Mouse (Mus musculus) megakaryocyte, embryonic 14.5 days (primary cell): ENCODE measurements at regions not wholly inside any gene's neighbourhood (a gene's known extent, or its start where the extent isn't known, plus 50 kb on each side); places are given as distances from the start of the nearest gene placed in this dataset.

ENCODE experiments used
- H3K27me3 ChIP-seq: replicated peaks from 2 replicates; pipeline ENCODE3; 2012; ENCODE audit warnings: inconsistent platforms
- H3K36me3 ChIP-seq: replicated peaks from 2 replicates; pipeline ENCODE3; 2012; ENCODE audit warnings: low read length, inconsistent platforms, mixed read lengths
- H3K4me1 ChIP-seq: 2 replicates; pipeline ENCODE4 v1.6.1; 2012; ENCODE audit warnings: inconsistent platforms
- H3K4me3 ChIP-seq: replicated peaks from 2 replicates; pipeline ENCODE3; 2012; ENCODE audit warnings: moderate library complexity, mild to moderate bottlenecking, inconsistent platforms
- H3K9me3 ChIP-seq: 2 replicates; pipeline ENCODE4 v1.6.1; 2012; ENCODE audit warnings: inconsistent platforms
- FLI1 ChIP-seq: IDR thresholded peaks from 2 replicates; pipeline ENCODE4 v1.6.1; 2012; ENCODE audit warnings: low read length, inconsistent platforms, mixed read lengths
- GATA1 ChIP-seq: IDR thresholded peaks from 3 replicates; pipeline ENCODE4 v1.6.1; 2012; ENCODE audit warnings: mixed read lengths, low read length, inconsistent platforms, borderline replicate concordance

GRCm38 (mm10) chr9:46783597-46784354 is 214.8 kb upstream of the Gm4791 start:
- Histone ChIP-seq H3K4me1 (no peaks in the 10 kb centered on the region), H3K4me3 (no peak overlapping the region), H3K27me3 (no peaks in the 10 kb centered on the region), H3K36me3 (no peaks in the 10 kb centered on the region), H3K9me3 (peaks cover 39% of the 10 kb centered on the region)
- TF ChIP-seq GATA1, result no peak
- TF ChIP-seq FLI1, result no peak

- Histone ChIP-seq H3K4me1 (no peaks in the 10 kb centered on the region), H3K36me3 (no peaks in the 10 kb centered on the region), H3K27me3 (no peaks in the 10 kb centered on the region), H3K9me3 (peaks cover 32% of the 10 kb centered on the region), H3K4me3 (no peak overlapping the region)
- no peak for TF ChIP-seq FLI1
- no peak for TF ChIP-seq GATA1
Observed at GRCm38 (mm10) chr9:46781681-46782080, 216.9 kb upstream of the Gm4791 start.

GRCm38 (mm10) chr9:46778769-46779168 is 219.8 kb upstream of the Gm4791 start:
- TF ChIP-seq GATA1, result no peak
- no peak for TF ChIP-seq FLI1
- Histone ChIP-seq H3K9me3 (peaks cover 33% of the 10 kb centered on the region), H3K27me3 (no peaks in the 10 kb centered on the region), H3K4me3 (no peak overlapping the region), H3K36me3 (no peaks in the 10 kb centered on the region), H3K4me1 (no peaks in the 10 kb centered on the region)

GRCm38 (mm10) chr9:46774821-46775220 is 223.7 kb upstream of the Gm4791 start:
- peaks cover 32% of the 10 kb centered on the region for H3K9me3 ChIP-seq
- no peaks in the 10 kb centered on the region for H3K4me1 ChIP-seq
- H3K36me3 ChIP-seq, result no peaks in the 10 kb centered on the region
- H3K4me3 ChIP-seq, result no peak overlapping the region
- TF ChIP-seq GATA1, result no peak
- TF ChIP-seq FLI1, result no peak
- no peaks in the 10 kb centered on the region for H3K27me3 ChIP-seq

GRCm38 (mm10) chr9:46760247-46760646 is 238.3 kb upstream of the Gm4791 start:
- H3K4me3 ChIP-seq, result no peak overlapping the region
- H3K4me1 ChIP-seq, result no peaks in the 10 kb centered on the region
- H3K9me3 ChIP-seq, result peaks cover 9% of the 10 kb centered on the region
- H3K27me3 ChIP-seq, result no peaks in the 10 kb centered on the region
- TF ChIP-seq GATA1 (no peak), FLI1 (no peak)
- H3K36me3 ChIP-seq, result no peaks in the 10 kb centered on the region

GRCm38 (mm10) chr9:46757005-46757672 is 241.4 kb upstream of the Gm4791 start:
- H3K9me3 ChIP-seq, result peaks cover 16% of the 10 kb centered on the region
- no peaks in the 10 kb centered on the region for H3K36me3 ChIP-seq
- TF ChIP-seq FLI1 (no peak), GATA1 (no peak)
- no peak overlapping the region for H3K4me3 ChIP-seq
- no peaks in the 10 kb centered on the region for H3K4me1 ChIP-seq
- H3K27me3 ChIP-seq, result no peaks in the 10 kb centered on the region

GRCm38 (mm10) chr9:46751981-46752380 is 246.6 kb upstream of the Gm4791 start:
- Histone ChIP-seq H3K36me3 (no peaks in the 10 kb centered on the region), H3K9me3 (peaks cover 11% of the 10 kb centered on the region), H3K4me1 (no peaks in the 10 kb centered on the region), H3K27me3 (no peaks in the 10 kb centered on the region), H3K4me3 (no peak overlapping the region)
- TF ChIP-seq FLI1, result no peak
- TF ChIP-seq GATA1, result no peak

GRCm38 (mm10) chr9:46749441-46749840 is 249.1 kb upstream of the Gm4791 start:
- Histone ChIP-seq H3K4me1 (no peaks in the 10 kb centered on the region), H3K9me3 (0 out of 2 replicates have a peak, but pooled peaks cover 4% of the 10 kb centered on the region), H3K4me3 (no peak overlapping the region), H3K27me3 (no peaks in the 10 kb centered on the region), H3K36me3 (no peaks in the 10 kb centered on the region)
- no peak for TF ChIP-seq GATA1
- no peak for TF ChIP-seq FLI1

- H3K4me3 ChIP-seq, result no peak overlapping the region
- H3K9me3 ChIP-seq, result no peaks in the 10 kb centered on the region
- H3K27me3 ChIP-seq, result no peaks in the 10 kb centered on the region
- no peak for TF ChIP-seq GATA1
- no peak for TF ChIP-seq FLI1
- H3K4me1 ChIP-seq, result no peaks in the 10 kb centered on the region
- no peaks in the 10 kb centered on the region for H3K36me3 ChIP-seq
Observed at GRCm38 (mm10) chr9:46746266-46746665, 252.3 kb upstream of the Gm4791 start.

GRCm38 (mm10) chr9:46740496-46740895 is 258.0 kb upstream of the Gm4791 start:
- no peak overlapping the region for H3K4me3 ChIP-seq
- no peaks in the 10 kb centered on the region for H3K36me3 ChIP-seq
- H3K4me1 ChIP-seq, result no peaks in the 10 kb centered on the region
- no peaks in the 10 kb centered on the region for H3K27me3 ChIP-seq
- no peaks in the 10 kb centered on the region for H3K9me3 ChIP-seq
- TF ChIP-seq FLI1 (no peak), GATA1 (no peak)
